Mouse (Mus musculus): ENCODE measurements around the gene Tubg2.
"Not testable (repeated sequence)": the region's sequence is repeated elsewhere in the genome, so short reads cannot be mapped to it uniquely, and the experiment has no call there.

DNA sequence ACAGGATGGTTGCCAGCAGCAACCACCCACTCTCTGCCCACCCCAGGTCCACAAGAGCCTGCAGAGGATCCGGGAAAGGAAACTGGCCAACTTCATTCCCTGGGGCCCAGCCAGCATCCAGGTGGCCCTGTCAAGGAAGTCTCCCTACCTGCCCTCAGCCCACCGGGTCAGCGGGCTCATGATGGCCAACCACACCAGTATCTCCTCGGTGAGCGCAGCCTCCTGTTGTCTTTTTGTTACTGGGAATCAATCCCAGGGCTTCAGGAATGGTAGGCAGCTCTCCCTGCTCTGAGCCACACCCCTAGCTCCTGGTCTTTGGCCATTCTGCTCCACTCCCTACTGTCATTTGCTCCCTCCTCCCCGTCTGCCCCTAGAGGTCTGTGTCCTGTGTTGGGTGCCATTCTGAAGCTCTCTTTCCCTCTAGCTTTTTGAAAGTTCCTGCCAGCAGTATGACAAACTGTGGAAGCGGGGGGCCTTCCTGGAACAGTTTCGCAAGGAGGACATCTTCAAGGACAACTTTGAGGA lies 5.3 kb downstream of the Tubg2 start:
- not testable (repeated sequence) for TF ChIP-seq CTCF (conservative IDR thresholded peaks at IDR 0.05; ENCODE audit: insufficient read depth, insufficient read length, low read depth, low read length); POLR2A (IDR thresholded peaks at IDR 0.05; ENCODE audit: low read depth, low read length)
